ENCODE assay signal across 20 mouse cellular contexts in genomic region chr17:72944368-72944767, GRCm38 (mm10). TPM values are rescaled to one million over a fixed set of nuclear protein-coding genes. Genes with fewer than 3 reads are reported as not detected.
DNase-seq lines count a peak whose midpoint lies in the region; ATAC-seq lines count a peak whose summit lies in the region.
"Had no signal": no experiment of that assay in that cellular context is flagged by ENCODE, and none has a peak within 500 bp of the region (broad histone marks: within the 10 kb centered on the region; RNA-seq: fewer than 3 reads in every experiment).

No protein-coding gene starts in this region.

- 49% methylated on average over 5 of the region's 5 CpGs for WGBS in heart, embryonic 11.5 days (ENCODE audit: insufficient replicate concordance)
- WGBS in liver, embryonic 11.5 days: 59% methylated on average over 5 of the region's 5 CpGs

- DNase-seq in heart, postnatal 10 days: no peak
- no peak for DNase-seq in liver, embryonic 11.5 days (ENCODE audit: low spot score)
- DNase-seq in liver: no peak
- DNase-seq in left cerebral cortex, adult 11 months (ENCODE audit: low spot score): no peak
- DNase-seq: adrenal gland, adult 2 months; cerebellum, postnatal 10 days; forebrain, postnatal 0 days; kidney, postnatal 36 days; lung, adult 18-20 months; right cerebral cortex, postnatal 25 days had no signal

- ATAC-seq in heart, embryonic 11.5 days (replicated peaks; ENCODE audit: insufficient number of reproducible peaks, low FRiP score, low TSS enrichment): no peak
- peak; percentile 81 for ATAC-seq in liver, embryonic 11.5 days (replicated peaks; ENCODE audit: low FRiP score)
- ATAC-seq in common myeloid progenitor, adult 5-6 weeks (replicated peaks; ENCODE audit: low read depth, poor library complexity, severe bottlenecking): 0 out of 2 replicates have a peak, but pooled peaks have one; percentile 13
- ATAC-seq in megakaryocyte progenitor cell, adult 5-6 weeks (replicated peaks; ENCODE audit: poor library complexity): peak; percentile 49
- ATAC-seq in cerebellum, adult (ENCODE audit: insufficient number of reproducible peaks, low FRiP score, low TSS enrichment): no peak
- ATAC-seq: forebrain, postnatal 0 days; intestine, embryonic 15.5 days had no signal

- no peaks in the 10 kb centered on the region for H3K9me3 ChIP-seq in heart, embryonic 11.5 days (replicated peaks; ENCODE audit: control insufficient read depth, low read length)
- no peaks in the 10 kb centered on the region for H3K9me3 ChIP-seq in liver, embryonic 11.5 days (ENCODE audit: control insufficient read depth, low read length)
- H3K9me3 ChIP-seq: embryonic facial prominence, embryonic 13.5 days; intestine, embryonic 15.5 days; limb, embryonic 10.5 days; midbrain, embryonic 10.5 days had no signal

- peaks cover 26% of the 10 kb centered on the region for H3K36me3 ChIP-seq in heart, embryonic 11.5 days (ENCODE audit: control insufficient read depth, insufficient read depth, low read length)
- H3K36me3 ChIP-seq in liver, embryonic 11.5 days (ENCODE audit: control insufficient read depth, insufficient read depth, low read length): peaks cover 13% of the 10 kb centered on the region

- no peak overlapping the region for H3K4me3 ChIP-seq in heart, embryonic 11.5 days (ENCODE audit: low read depth, low read length)
- no peak overlapping the region for H3K4me3 ChIP-seq in liver, embryonic 11.5 days (ENCODE audit: low read depth, low read length)
- H3K4me3 ChIP-seq: embryonic facial prominence, embryonic 13.5 days; intestine, embryonic 15.5 days; limb, embryonic 10.5 days; midbrain, embryonic 10.5 days had no signal

- peak overlapping the region; percentile 25; the same call in 1 of the 2 replicates for H3K27ac ChIP-seq in heart, embryonic 11.5 days (ENCODE audit: low read depth, low read length)
- H3K27ac ChIP-seq in liver, embryonic 11.5 days (ENCODE audit: low read depth, low read length): 0 out of 2 replicates have a peak overlapping the region, but pooled peaks have one; percentile 19
- H3K27ac ChIP-seq: embryonic facial prominence, embryonic 13.5 days; hindbrain, embryonic 14.5 days; intestine, embryonic 15.5 days; limb, embryonic 10.5 days; midbrain, embryonic 10.5 days; stomach, postnatal 0 days had no signal

- intact Hi-C loops in heart, postnatal 10 days (cut with DNase I): no loop called here

- H3K4me1 ChIP-seq in heart, embryonic 11.5 days (ENCODE audit: control insufficient read depth, insufficient read depth, low read length): peaks cover 23% of the 10 kb centered on the region
- peaks cover 6% of the 10 kb centered on the region for H3K4me1 ChIP-seq in liver, embryonic 11.5 days (replicated peaks; ENCODE audit: control insufficient read depth, insufficient read depth, low read length)
- H3K4me1 ChIP-seq: limb, embryonic 10.5 days; midbrain, embryonic 10.5 days had no signal

- H3K9ac ChIP-seq in heart, embryonic 11.5 days (ENCODE audit: low read depth, low read length): no peak overlapping the region
- H3K9ac ChIP-seq in liver, embryonic 11.5 days (ENCODE audit: low read depth, low read length): no peak overlapping the region
- H3K9ac ChIP-seq: embryonic facial prominence, embryonic 13.5 days; forebrain, postnatal 0 days; hindbrain, embryonic 14.5 days; intestine, embryonic 15.5 days had no signal

- H3K4me2 ChIP-seq in heart, embryonic 11.5 days: no peak overlapping the region
- H3K4me2 ChIP-seq in liver, embryonic 11.5 days: no peak overlapping the region
- H3K4me2 ChIP-seq: embryonic facial prominence, embryonic 13.5 days; hindbrain, embryonic 14.5 days; intestine, embryonic 15.5 days had no signal

- no peaks in the 10 kb centered on the region for H3K27me3 ChIP-seq in heart, embryonic 11.5 days (ENCODE audit: control insufficient read depth, insufficient read depth, low read length)
- no peaks in the 10 kb centered on the region for H3K27me3 ChIP-seq in liver, embryonic 11.5 days (replicated peaks; ENCODE audit: control insufficient read depth, insufficient read depth, low read length)
- H3K27me3 ChIP-seq: embryonic facial prominence, embryonic 13.5 days; intestine, embryonic 15.5 days had no signal

RNA-seq across cellular contexts. Expression of gene Lbh, which starts 26.3 kb away (rescaled TPM):
- polyA plus RNA-seq in heart, embryonic 11.5 days (2014; fragmentation: Nextera tagmentation; extraction: Ambion mirVana): 19.1 and 22.8 TPM in 2 replicates
- total RNA-seq in heart, postnatal 10 days (2021): 100 to 1,000 TPM; 456 to 731 TPM
- 2.3 and 2.4 TPM in 2 replicates for polyA plus RNA-seq in liver, embryonic 11.5 days (2014; fragmentation: Nextera tagmentation; extraction: Ambion mirVana)
- total RNA-seq in common myeloid progenitor, adult 5-6 weeks (2017): 18.0 and 18.1 TPM in 2 replicates
- total RNA-seq in megakaryocyte progenitor cell, adult 5-6 weeks (2015): 17.9 and 19.2 TPM in 2 replicates
- 16.6 and 21.4 TPM in 2 replicates for total RNA-seq in megakaryocyte progenitor cell, adult 5-6 weeks (2017)

Comparison
In these comparisons a context has a peak if more than half of its experiments do, and no peak if none do; other contexts are left out.
1. ATAC-seq: peak in liver, embryonic 11.5 days (single experiment), common myeloid progenitor, adult 5-6 weeks (single experiment) and megakaryocyte progenitor cell, adult 5-6 weeks (single experiment); none in heart, embryonic 11.5 days (single experiment) and cerebellum, adult (single experiment).
2. RNA of gene Lbh, which starts 26.3 kb away (total RNA-seq): 456 to 731 TPM in heart, postnatal 10 days; 16.6 to 21.4 TPM in megakaryocyte progenitor cell, adult 5-6 weeks and 18.0 to 18.1 TPM in common myeloid progenitor, adult 5-6 weeks; every median in the first group is over 10 times any median in the second.